Mouse (Mus musculus): ENCODE results near the gene Dbndd2. TPM values are rescaled to one million over a fixed set of nuclear protein-coding genes. Genes with fewer than 3 reads are reported as not detected.

Dbndd2 gene
- 11.9 and 13.1 TPM in 2 replicates for total RNA-seq (2012; rRNA removed)
- 1 to 10 TPM in 1 of 2 experiments, not detected in 1; 6.9 TPM for polyA plus RNA-seq (2012; ENCODE audit: insufficient read depth in 1 of 2, insufficient read length in 2 of 2, low read depth in 1 of 2, low replicate concordance in 2 of 2, missing spikeins in 1 of 2)

DNA sequence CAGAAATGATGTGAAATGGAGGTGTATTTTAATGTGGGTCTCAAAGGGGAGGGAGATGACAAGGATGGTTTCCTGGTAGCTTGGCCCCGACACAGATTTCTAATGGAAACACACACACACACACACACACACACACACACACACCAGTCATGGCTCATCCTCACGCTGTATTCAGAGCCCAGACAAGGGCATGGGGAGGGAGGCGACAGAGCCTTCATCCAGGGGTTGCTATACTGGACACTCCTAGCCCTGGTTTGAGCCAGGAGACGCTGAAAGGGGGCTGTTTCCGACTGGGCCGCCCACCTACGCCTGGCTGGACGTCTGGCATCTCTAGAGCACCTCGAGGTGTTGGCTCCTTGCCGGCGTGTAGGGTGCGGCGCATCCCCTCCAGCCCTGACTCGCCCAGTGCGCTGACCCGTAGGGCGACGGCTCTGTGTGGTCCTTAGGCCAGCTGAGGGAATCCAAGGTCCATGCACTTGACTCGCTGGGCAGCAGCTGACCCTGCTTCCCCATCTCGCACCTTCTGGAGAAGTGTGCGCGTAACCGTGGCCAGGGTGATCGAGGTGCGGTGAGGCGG, at the start of gene Dbndd2:
Dbndd2 (plus strand) TSS at position 426 of the 577 bp plus-strand sequence.
- peaks cover 3 to 4% of the 10 kb centered on the region in 2 experiments for H3K36me3 ChIP-seq (ENCODE audit: control insufficient read depth in 1 of 2, insufficient read depth in 2 of 2, low read length in 2 of 2)
- no peak within 1 kb of the TSS for H3K27ac ChIP-seq (ENCODE audit: control insufficient read depth, low read depth, low read length)
- peak within 1 kb of the TSS; percentile 71 for H3K9ac ChIP-seq (ENCODE audit: control insufficient read depth, low read depth, low read length, poor library complexity, severe bottlenecking)
- no peaks in the 10 kb centered on the region for H3K9me3 ChIP-seq (replicated peaks; ENCODE audit: insufficient read depth, low read length)
- H3K4me3 ChIP-seq (ENCODE audit: control insufficient read depth in 1 of 2, insufficient read depth in 1 of 2, low read depth in 2 of 2, low read length in 2 of 2) = peak within 1 kb of the TSS; percentile 76 to 86
- no peaks in the 10 kb centered on the region for H3K27me3 ChIP-seq (ENCODE audit: control insufficient read depth in 1 of 2, insufficient read depth in 2 of 2, low read length in 2 of 2)
- DNase-seq (ENCODE audit: low read depth, low spot score) = no peak
- TF ChIP-seq ZNF384 (IDR thresholded peaks at IDR 0.05; ENCODE audit: low read depth, low read length) (no peak), ZC3H11A (IDR thresholded peaks at IDR 0.05; ENCODE audit: low read depth, low read length) (no peak), KAT2A (conservative IDR thresholded peaks at IDR 0.05; ENCODE audit: low read depth, low read length) (no peak), RAD21 (IDR thresholded peaks at IDR 0.05; ENCODE audit: low read depth, low read length) (no peak), EP300 (IDR thresholded peaks at IDR 0.05; ENCODE audit: low read depth in 1 of 2, low read length in 2 of 2) (no peak), MAX (IDR thresholded peaks at IDR 0.05; ENCODE audit: low read length) (0 out of 2 replicates have a peak, but pooled peaks have one; percentile 19), USF2 (IDR thresholded peaks at IDR 0.05; ENCODE audit: borderline replicate concordance in 1 of 2, insufficient read depth in 1 of 2, low read depth in 1 of 2, low read length in 2 of 2) (no peak), ZKSCAN1 (IDR thresholded peaks at IDR 0.05; ENCODE audit: low read depth, low read length) (no peak)
- H3K4me1 ChIP-seq (ENCODE audit: control insufficient read depth in 1 of 2, insufficient read depth in 2 of 2, low read length in 2 of 2) = peaks cover 4 to 9% of the 10 kb centered on the region in 2 experiments; a peak in 3 of 4 replicates
- peaks cover 4% of the 10 kb centered on the region; the same call in 1 of the 2 replicates for H3K79me2 ChIP-seq (ENCODE audit: control insufficient read depth, insufficient read depth, low read length, poor library complexity)

DNA sequence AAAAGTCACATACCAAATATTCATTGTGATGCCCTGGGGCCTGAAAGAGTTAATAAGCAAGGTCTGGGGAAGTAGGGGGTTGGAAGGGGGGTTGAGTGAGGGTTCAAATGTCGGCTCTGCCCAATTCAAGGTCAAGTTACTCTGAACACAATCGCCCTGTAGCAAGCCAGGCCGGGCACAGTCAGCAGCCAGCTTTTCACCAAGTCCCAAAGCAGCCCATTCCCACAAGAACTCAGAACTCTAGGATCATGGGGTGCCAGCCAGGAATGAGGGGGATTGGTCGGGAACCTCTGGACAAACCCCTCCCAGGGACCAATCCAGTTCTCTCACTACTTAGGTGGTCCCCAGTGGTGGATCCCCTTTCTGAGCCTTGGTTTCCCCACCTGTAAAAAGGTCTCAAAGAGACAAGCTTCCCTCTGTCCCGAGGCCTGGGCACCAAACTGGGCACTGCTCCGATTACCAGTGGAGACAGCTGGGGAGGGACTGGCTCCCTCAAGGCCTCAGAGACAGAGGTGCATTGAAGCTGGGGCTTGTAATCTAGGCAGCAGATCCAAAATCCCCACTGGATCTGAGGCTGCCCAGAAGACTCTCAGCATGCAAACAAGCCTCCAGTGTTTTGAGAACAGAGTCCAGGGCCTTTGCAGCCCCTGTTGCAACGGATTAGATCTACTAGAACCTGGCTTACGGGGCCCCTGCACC, 49.5 kb upstream of the Dbndd2 start:
- H3K36me3 ChIP-seq (ENCODE audit: control insufficient read depth in 1 of 2, insufficient read depth in 2 of 2, low read length in 2 of 2) = no peaks in the 10 kb centered on the region
- TF ChIP-seq ZMIZ1 (IDR thresholded peaks at IDR 0.05; ENCODE audit: low read depth, low read length) (no peak), MYB (IDR thresholded peaks at IDR 0.05; ENCODE audit: low read depth, low read length) (no peak), ETS1 (IDR thresholded peaks at IDR 0.05; ENCODE audit: low read depth, low read length) (no peak), TAL1 (IDR thresholded peaks at IDR 0.05; ENCODE audit: low read length) (no peak), RCOR1 (IDR thresholded peaks at IDR 0.05; ENCODE audit: low read depth, low read length) (no peak), MAFK (IDR thresholded peaks at IDR 0.05; ENCODE audit: borderline replicate concordance, low read depth, low read length) (no peak), TCF12 (IDR thresholded peaks at IDR 0.05; ENCODE audit: low read depth, low read length) (no peak)
- no peak overlapping the region for H3K9ac ChIP-seq (ENCODE audit: control insufficient read depth, low read depth, low read length, poor library complexity, severe bottlenecking)
- H3K79me2 ChIP-seq (ENCODE audit: control insufficient read depth, insufficient read depth, low read length, poor library complexity) = no peaks in the 10 kb centered on the region
- H3K27ac ChIP-seq (ENCODE audit: control insufficient read depth, low read depth, low read length) = no peak overlapping the region
- peaks cover 10 to 19% of the 10 kb centered on the region in 2 experiments for H3K27me3 ChIP-seq (ENCODE audit: control insufficient read depth in 1 of 2, insufficient read depth in 2 of 2, low read length in 2 of 2)
- no peak overlapping the region for H3K4me3 ChIP-seq (ENCODE audit: control insufficient read depth in 1 of 2, insufficient read depth in 1 of 2, low read depth in 2 of 2, low read length in 2 of 2)
- no peaks in the 10 kb centered on the region for H3K9me3 ChIP-seq (replicated peaks; ENCODE audit: insufficient read depth, low read length)
- no peak for DNase-seq (ENCODE audit: low read depth, low spot score)
- H3K4me1 ChIP-seq (ENCODE audit: control insufficient read depth in 1 of 2, insufficient read depth in 2 of 2, low read length in 2 of 2) = no peaks in the 10 kb centered on the region
